Mouse (Mus musculus): Measurements from ENCODE around the gene Efna2. TPM values are rescaled to one million over a fixed set of nuclear protein-coding genes. Genes with fewer than 3 reads are reported as not detected.

Efna2 gene
- polyA plus RNA-seq (2014; fragmentation: Nextera tagmentation; extraction: Ambion mirVana) = 14.5 and 20.6 TPM in 2 replicates

DNA sequence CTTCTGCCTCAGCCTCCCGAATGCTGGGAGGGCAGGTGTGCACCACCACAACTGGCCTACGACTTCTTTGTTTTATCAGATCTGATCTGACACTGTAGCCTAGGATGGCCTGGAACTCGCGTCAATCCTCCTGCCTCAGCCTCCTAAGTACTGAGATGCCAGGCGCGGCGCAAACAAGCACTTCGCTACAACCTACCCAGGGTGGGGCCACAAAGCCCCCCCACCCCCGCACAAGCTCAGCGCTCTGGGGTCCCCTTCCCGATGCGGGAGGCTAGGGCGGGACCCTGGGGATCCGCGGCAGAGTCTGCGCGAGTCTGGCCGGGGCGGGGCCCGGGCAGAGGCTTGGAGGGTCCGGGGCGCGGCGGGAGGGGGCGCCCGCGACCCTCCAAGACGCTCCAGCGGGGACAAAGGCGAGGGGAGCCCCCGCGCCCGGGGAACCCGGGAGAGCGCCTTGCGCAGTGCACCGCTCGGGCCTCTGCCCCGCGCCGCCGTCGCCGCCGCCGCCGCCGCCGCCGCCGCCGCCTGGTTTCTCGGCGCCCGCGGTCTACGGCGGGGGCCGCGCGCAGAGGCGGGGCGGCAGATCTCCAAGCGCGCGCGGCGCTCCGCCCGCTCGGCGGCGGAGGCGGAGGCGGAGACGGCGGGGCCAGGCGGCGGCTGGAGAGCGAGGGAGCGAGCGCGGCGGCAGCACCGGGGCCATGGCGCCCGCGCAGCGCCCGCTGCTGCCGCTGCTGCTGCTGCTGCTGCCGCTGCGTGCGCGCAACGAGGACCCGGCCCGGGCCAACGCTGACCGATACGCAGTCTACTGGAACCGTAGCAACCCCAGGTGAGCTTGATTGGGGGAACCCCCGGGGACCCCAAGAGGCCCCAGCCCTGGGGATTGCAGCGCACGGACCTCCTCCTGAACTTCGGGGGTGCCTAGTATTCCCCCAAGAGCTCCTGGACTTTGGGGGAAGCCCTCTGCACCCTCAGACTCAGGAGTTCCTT, at the start of gene Efna2:
Gene Efna2 (plus strand): TSS at position 415 of the 984 bp plus-strand sequence.
- peak within 1 kb of the TSS; percentile 82 for H3K27ac ChIP-seq (ENCODE audit: low read depth, low read length)
- peak within 1 kb of the TSS; percentile 81 for H3K4me3 ChIP-seq (ENCODE audit: low read depth, low read length)
- no peaks in the 10 kb centered on the region for H3K27me3 ChIP-seq (replicated peaks; ENCODE audit: control insufficient read depth, insufficient read depth, low read length)
- H3K36me3 ChIP-seq (ENCODE audit: control insufficient read depth, insufficient read depth, low read length) = peaks cover 15% of the 10 kb centered on the region
- ATAC-seq (peak; percentile 87), DNase-seq (ENCODE audit: low spot score) (peak; percentile 85)
- peaks cover 13% of the 10 kb centered on the region for H3K4me1 ChIP-seq (ENCODE audit: control insufficient read depth, insufficient read depth, low read length)
- H3K9ac ChIP-seq (ENCODE audit: low read length) = peak within 1 kb of the TSS; percentile 97
- WGBS = 2% methylated on average over 40 of the region's 106 CpGs
- no peaks in the 10 kb centered on the region for H3K9me3 ChIP-seq (replicated peaks; ENCODE audit: control insufficient read depth, low read length)
- H3K4me2 ChIP-seq (ENCODE audit: low read length) = peak within 1 kb of the TSS; percentile 89

DNA sequence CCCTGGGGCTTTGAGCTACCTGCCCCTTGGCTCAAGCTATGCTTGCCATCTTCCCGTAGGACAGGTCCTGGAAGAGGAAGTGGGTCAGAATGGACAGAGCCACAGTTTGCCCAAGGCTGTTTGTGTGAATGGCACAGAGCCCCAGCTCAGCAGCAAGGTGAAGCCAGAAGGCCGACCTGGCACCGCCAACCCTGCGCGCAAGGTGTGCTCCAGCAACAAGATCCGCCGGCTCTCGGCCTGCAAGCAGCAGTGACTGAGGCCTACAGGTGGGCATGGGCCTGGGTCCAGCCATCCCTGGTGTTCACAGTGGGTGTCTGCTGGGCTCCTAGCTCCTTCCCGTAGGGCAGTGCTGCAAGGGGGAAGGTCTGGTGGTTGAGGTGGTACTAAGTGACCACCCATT, 49.4 kb upstream of the Efna2 start:
- H3K27ac ChIP-seq (ENCODE audit: low read depth, low read length) = no peak overlapping the region
- no peaks in the 10 kb centered on the region for H3K9me3 ChIP-seq (replicated peaks; ENCODE audit: control insufficient read depth, low read length)
- DNase-seq (ENCODE audit: low spot score) (no peak), ATAC-seq (no peak)
- no peaks in the 10 kb centered on the region for H3K4me1 ChIP-seq (ENCODE audit: control insufficient read depth, insufficient read depth, low read length)
- no peak overlapping the region for H3K4me2 ChIP-seq (ENCODE audit: low read length)
- peaks cover 99% of the 10 kb centered on the region for H3K36me3 ChIP-seq (ENCODE audit: control insufficient read depth, insufficient read depth, low read length)
- no peak overlapping the region for H3K4me3 ChIP-seq (ENCODE audit: low read depth, low read length)
- H3K9ac ChIP-seq (ENCODE audit: low read length) = no peak overlapping the region
- H3K27me3 ChIP-seq (replicated peaks; ENCODE audit: control insufficient read depth, insufficient read depth, low read length) = no peaks in the 10 kb centered on the region
- WGBS = 92% methylated on average over 9 of the region's 9 CpGs

DNA sequence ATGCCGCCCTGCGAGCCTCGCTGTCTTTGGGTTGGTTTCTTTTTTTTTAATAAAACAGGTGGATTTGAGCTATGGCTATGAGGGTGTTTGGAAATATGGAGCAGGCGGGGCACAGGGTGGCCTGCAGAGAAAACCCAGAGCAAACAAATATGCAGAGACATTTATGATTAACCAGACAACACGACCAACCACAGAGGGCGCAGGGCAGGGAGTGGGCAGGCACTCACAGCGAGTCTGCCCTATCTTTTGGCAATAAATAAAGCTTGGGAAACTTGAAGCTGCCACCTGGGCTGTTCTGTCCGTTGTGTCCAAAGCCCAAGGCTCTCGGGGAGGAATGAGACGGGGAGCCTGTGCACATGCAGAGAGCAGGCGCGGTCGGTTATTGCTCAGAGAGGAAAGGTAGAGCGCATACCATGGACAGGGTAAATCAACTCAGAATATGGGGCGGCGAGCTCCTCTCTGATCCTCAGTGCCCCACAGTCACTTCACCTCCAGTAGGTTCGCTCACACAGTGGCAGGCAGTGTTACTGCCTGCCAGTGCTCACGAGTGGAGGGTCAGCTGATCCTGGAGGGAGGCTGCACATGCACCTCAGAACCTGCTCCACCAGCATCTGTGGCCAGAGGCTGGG, 48.8 kb upstream of the Efna2 start:
- no peak for ATAC-seq
- 87% methylated on average over 18 of the region's 18 CpGs for WGBS
- H3K4me1 ChIP-seq (ENCODE audit: control insufficient read depth, insufficient read depth, low read length) = no peaks in the 10 kb centered on the region
- H3K36me3 ChIP-seq (ENCODE audit: control insufficient read depth, insufficient read depth, low read length) = peaks cover 99% of the 10 kb centered on the region
- H3K27me3 ChIP-seq (replicated peaks; ENCODE audit: control insufficient read depth, insufficient read depth, low read length) = no peaks in the 10 kb centered on the region
- no peak for DNase-seq (ENCODE audit: low spot score)
- H3K4me3 ChIP-seq (ENCODE audit: low read depth, low read length) = no peak overlapping the region
- no peak overlapping the region for H3K27ac ChIP-seq (ENCODE audit: low read depth, low read length)
- H3K4me2 ChIP-seq (ENCODE audit: low read length) = no peak overlapping the region
- no peak overlapping the region; the same call in 1 of the 2 replicates for H3K9ac ChIP-seq (ENCODE audit: low read length)
- H3K9me3 ChIP-seq (replicated peaks; ENCODE audit: control insufficient read depth, low read length) = no peaks in the 10 kb centered on the region

DNA sequence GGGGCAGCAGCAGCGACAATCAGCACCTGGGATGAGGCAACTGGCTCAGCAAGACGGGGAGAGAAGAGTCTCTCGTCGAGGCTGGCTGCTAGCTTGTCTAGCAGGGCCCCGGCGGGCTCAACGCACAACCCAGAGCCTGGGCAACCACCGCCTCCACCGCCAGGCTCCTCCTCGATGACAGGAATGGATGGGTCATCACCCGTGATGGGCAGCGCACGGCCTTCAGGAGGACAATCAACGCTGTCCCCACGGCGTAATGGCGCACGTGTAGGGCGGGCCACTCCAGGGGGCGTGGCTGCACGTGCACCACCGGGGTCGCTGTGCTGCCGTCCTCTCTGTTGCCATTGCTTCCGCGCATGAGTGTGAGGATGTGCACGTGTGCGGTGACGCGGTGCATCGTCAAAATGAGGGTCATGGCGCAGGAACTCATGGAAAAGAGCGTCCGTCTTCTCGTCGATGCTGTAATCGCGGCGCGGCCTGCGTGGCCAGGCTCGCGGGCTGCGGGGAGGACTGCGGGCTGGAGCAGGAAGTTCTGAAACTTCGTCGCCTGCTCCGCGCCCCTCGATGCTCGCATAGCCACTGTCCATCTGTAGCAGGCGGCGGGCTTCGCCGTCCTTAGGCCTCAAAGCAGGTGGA, 47.8 kb upstream of the Efna2 start:
- Histone ChIP-seq H3K9me3 (replicated peaks; ENCODE audit: control insufficient read depth, low read length) (no peaks in the 10 kb centered on the region), H3K27ac (ENCODE audit: low read depth, low read length) (no peak overlapping the region), H3K36me3 (ENCODE audit: control insufficient read depth, insufficient read depth, low read length) (peaks cover 95% of the 10 kb centered on the region), H3K4me1 (ENCODE audit: control insufficient read depth, insufficient read depth, low read length) (peaks cover 3% of the 10 kb centered on the region), H3K4me2 (ENCODE audit: low read length) (peak overlapping the region; percentile 24), H3K4me3 (ENCODE audit: low read depth, low read length) (no peak overlapping the region), H3K9ac (ENCODE audit: low read length) (no peak overlapping the region; the same call in 1 of the 2 replicates), H3K27me3 (replicated peaks; ENCODE audit: control insufficient read depth, insufficient read depth, low read length) (0 out of 2 replicates have a peak, but pooled peaks cover 1% of the 10 kb centered on the region)
- DNase-seq (ENCODE audit: low spot score) (peak; percentile 61), ATAC-seq (peak; percentile 69)
- 16% methylated on average over 55 of the region's 55 CpGs for WGBS

DNA sequence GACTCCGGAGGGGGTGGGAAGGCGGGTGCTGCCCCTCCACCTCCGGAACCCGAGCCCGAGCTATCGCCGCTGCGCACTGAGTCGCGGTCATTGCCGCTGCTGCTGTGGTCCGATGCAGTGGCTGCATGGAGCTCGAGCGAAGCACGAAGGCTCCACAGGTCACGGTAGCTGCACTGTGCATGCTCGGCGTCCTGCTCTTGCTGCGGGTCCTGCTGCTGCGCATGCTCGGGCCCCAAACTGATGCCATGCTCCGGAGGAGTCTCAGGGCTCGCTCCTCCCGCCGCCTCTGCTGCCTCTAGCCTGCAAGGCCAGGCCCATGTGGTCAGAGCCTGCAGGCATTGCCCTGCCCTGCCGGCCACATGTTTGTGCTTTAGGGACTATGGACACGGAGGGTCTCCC, 47.3 kb upstream of the Efna2 start:
- H3K9ac ChIP-seq (ENCODE audit: low read length) = no peak overlapping the region
- 38% methylated on average over 27 of the region's 27 CpGs for WGBS
- no peak overlapping the region for H3K4me3 ChIP-seq (ENCODE audit: low read depth, low read length)
- DNase-seq (ENCODE audit: low spot score) = no peak
- H3K4me1 ChIP-seq (ENCODE audit: control insufficient read depth, insufficient read depth, low read length) = peaks cover 8% of the 10 kb centered on the region
- no peaks in the 10 kb centered on the region for H3K9me3 ChIP-seq (replicated peaks; ENCODE audit: control insufficient read depth, low read length)
- peaks cover 90% of the 10 kb centered on the region for H3K36me3 ChIP-seq (ENCODE audit: control insufficient read depth, insufficient read depth, low read length)
- no peak overlapping the region for H3K27ac ChIP-seq (ENCODE audit: low read depth, low read length)
- 0 out of 2 replicates have a peak, but pooled peaks have one; percentile 1 for ATAC-seq
- H3K4me2 ChIP-seq (ENCODE audit: low read length) = peak overlapping the region; percentile 24
- 0 out of 2 replicates have a peak, but pooled peaks cover 5% of the 10 kb centered on the region for H3K27me3 ChIP-seq (replicated peaks; ENCODE audit: control insufficient read depth, insufficient read depth, low read length)

DNA sequence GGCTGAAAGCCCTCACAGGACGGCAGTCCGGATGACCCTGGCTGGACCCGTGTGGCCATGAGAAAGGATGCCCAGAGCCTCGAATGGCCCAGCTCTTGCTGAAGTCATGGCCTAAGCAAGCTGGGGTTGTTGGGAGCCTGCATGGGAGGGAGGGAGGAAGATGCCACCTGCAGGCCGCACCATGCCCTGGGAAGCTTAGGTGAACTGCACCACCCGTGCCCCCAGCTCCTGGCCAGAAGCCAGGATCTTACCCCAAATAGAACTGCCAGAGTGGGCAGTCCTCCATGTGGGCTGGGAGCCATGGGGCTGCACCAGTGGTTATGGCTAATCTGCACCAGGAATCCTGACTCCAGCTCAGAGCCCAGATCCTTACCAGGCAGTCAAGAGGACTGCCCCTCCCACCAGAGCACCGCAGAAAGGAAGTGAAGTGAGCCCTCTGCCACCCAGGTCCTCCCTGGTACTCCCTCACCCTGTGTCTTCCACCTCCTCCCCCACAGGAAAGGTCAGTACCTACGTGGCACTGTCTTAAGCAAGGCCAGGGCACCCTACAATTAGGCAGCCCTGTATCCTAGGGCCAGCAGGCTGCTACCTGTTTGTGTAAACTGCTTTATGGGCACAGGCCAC, 45.9 kb upstream of the Efna2 start:
- H3K36me3 ChIP-seq (ENCODE audit: control insufficient read depth, insufficient read depth, low read length) = peaks cover 77% of the 10 kb centered on the region
- DNase-seq (ENCODE audit: low spot score) = no peak
- no peak overlapping the region for H3K4me2 ChIP-seq (ENCODE audit: low read length)
- H3K9me3 ChIP-seq (replicated peaks; ENCODE audit: control insufficient read depth, low read length) = no peaks in the 10 kb centered on the region
- peaks cover 16% of the 10 kb centered on the region for H3K4me1 ChIP-seq (ENCODE audit: control insufficient read depth, insufficient read depth, low read length)
- no peak overlapping the region for H3K27ac ChIP-seq (ENCODE audit: low read depth, low read length)
- no peak overlapping the region for H3K9ac ChIP-seq (ENCODE audit: low read length)
- H3K4me3 ChIP-seq (ENCODE audit: low read depth, low read length) = no peak overlapping the region
- H3K27me3 ChIP-seq (replicated peaks; ENCODE audit: control insufficient read depth, insufficient read depth, low read length) = 0 out of 2 replicates have a peak, but pooled peaks cover 5% of the 10 kb centered on the region
- WGBS = 72% methylated on average over 8 of the region's 8 CpGs
- ATAC-seq = no peak

DNA sequence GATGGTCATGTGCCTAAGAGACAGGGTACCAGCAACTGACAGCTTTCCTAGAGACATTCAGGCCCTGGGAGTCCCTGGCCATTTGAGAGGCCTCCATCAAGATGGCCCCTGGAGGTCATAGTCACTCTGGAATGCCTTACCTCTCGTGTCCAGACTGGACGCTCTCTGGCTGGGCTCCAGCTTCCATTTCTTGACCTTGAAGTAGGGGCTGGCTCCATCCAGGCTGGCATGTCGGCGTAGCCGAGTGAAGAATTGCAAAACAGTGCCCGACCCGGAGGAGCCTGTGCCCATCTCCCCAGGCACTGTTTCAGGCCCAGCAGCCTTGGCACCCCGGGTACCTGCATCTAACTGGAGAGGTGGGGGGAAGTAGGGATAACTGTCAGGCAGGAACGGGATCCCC, 44.9 kb upstream of the Efna2 start:
- peaks cover 16% of the 10 kb centered on the region for H3K4me1 ChIP-seq (ENCODE audit: control insufficient read depth, insufficient read depth, low read length)
- H3K9ac ChIP-seq (ENCODE audit: low read length) = no peak overlapping the region
- ATAC-seq (no peak), DNase-seq (ENCODE audit: low spot score) (no peak)
- no peak overlapping the region for H3K27ac ChIP-seq (ENCODE audit: low read depth, low read length)
- WGBS = 90% methylated on average over 9 of the region's 9 CpGs
- H3K9me3 ChIP-seq (replicated peaks; ENCODE audit: control insufficient read depth, low read length) = no peaks in the 10 kb centered on the region
- peaks cover 66% of the 10 kb centered on the region for H3K36me3 ChIP-seq (ENCODE audit: control insufficient read depth, insufficient read depth, low read length)
- no peak overlapping the region for H3K4me3 ChIP-seq (ENCODE audit: low read depth, low read length)
- H3K27me3 ChIP-seq (replicated peaks; ENCODE audit: control insufficient read depth, insufficient read depth, low read length) = 0 out of 2 replicates have a peak, but pooled peaks cover 5% of the 10 kb centered on the region
- no peak overlapping the region for H3K4me2 ChIP-seq (ENCODE audit: low read length)

DNA sequence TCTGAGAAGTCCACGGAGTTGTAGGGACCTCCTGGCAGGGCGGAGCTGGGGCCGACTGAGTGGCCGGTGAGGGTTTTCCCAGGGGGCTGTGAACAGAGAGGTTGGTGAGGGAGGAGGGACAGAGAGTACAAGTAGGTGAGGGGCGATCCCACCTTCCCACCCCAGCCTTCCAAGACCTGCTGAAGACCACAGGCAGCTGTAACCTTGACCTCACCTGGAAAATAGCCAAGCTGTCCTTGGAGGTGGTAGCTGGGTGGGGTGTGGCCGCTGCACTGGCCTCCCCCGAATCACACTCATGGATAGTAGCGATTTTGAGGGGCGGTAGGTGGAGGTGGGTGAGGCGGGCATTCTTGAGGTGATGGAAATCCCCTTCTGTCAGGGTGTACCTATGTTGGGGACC, 44.1 kb upstream of the Efna2 start:
- 0 out of 2 replicates have a peak, but pooled peaks cover 5% of the 10 kb centered on the region for H3K27me3 ChIP-seq (replicated peaks; ENCODE audit: control insufficient read depth, insufficient read depth, low read length)
- no peaks in the 10 kb centered on the region for H3K9me3 ChIP-seq (replicated peaks; ENCODE audit: control insufficient read depth, low read length)
- no peak overlapping the region for H3K27ac ChIP-seq (ENCODE audit: low read depth, low read length)
- ATAC-seq (no peak), DNase-seq (ENCODE audit: low spot score) (no peak)
- H3K36me3 ChIP-seq (ENCODE audit: control insufficient read depth, insufficient read depth, low read length) = peaks cover 58% of the 10 kb centered on the region
- H3K9ac ChIP-seq (ENCODE audit: low read length) = no peak overlapping the region
- 88% methylated on average over 10 of the region's 10 CpGs for WGBS
- no peak overlapping the region for H3K4me3 ChIP-seq (ENCODE audit: low read depth, low read length)
- H3K4me2 ChIP-seq (ENCODE audit: low read length) = no peak overlapping the region
- peaks cover 16% of the 10 kb centered on the region for H3K4me1 ChIP-seq (ENCODE audit: control insufficient read depth, insufficient read depth, low read length)

Data from forebrain, embryonic 14.5 days (tissue).